8 mouse cellular contexts compared by ENCODE assay signal in genomic region chr5:24328813-24329211, GRCm38 (mm10). TPM values are rescaled to one million over a fixed set of nuclear protein-coding genes. Genes with fewer than 3 reads are reported as not detected.
DNase-seq lines count a peak whose midpoint lies in the region; ATAC-seq and TF ChIP-seq lines count a peak whose summit lies in the region.

No protein-coding gene starts in this region.

- H3K9me3 ChIP-seq in hindbrain, embryonic 10.5 days = no peaks in the 10 kb centered on the region
- no peaks in the 10 kb centered on the region for H3K9me3 ChIP-seq in midbrain, embryonic 12.5 days

- TF ChIP-seq POLR2A in heart, adult 2 months (IDR thresholded peaks at IDR 0.05; ENCODE audit: insufficient read depth, low read depth, low read length) = no peak

- no peaks in the 10 kb centered on the region for H3K27me3 ChIP-seq in heart, adult 2 months (ENCODE audit: control insufficient read depth, insufficient read depth, low read length)
- peaks cover 61% of the 10 kb centered on the region for H3K27me3 ChIP-seq in hindbrain, embryonic 10.5 days (ENCODE audit: insufficient read depth, poor library complexity, severe bottlenecking)
- H3K27me3 ChIP-seq in midbrain, embryonic 12.5 days = peaks cover 25% of the 10 kb centered on the region; the same call in 1 of the 2 replicates

- 53% methylated on average over 6 of the region's 6 CpGs for WGBS in heart, adult 2 months
- 75% methylated on average over 6 of the region's 6 CpGs for WGBS in hindbrain, embryonic 10.5 days
- WGBS in midbrain, embryonic 12.5 days = 83% methylated on average over 6 of the region's 6 CpGs

- intact Hi-C loops in heart, adult 2 months (cut with DNase I) = no loop called here
- intact Hi-C loops in heart, postnatal 36 days (cut with DNase I) = loop anchor here (5.0 kb wide), 1 partner anchor 52 kb away; no protein-coding TSS in a partner anchor

- H3K4me3 ChIP-seq in heart, adult 2 months = peak overlapping the region; percentile 38
- H3K4me3 ChIP-seq in hindbrain, embryonic 10.5 days = peak overlapping the region; percentile 47
- peak overlapping the region; percentile 24; the same call in 1 of the 2 replicates for H3K4me3 ChIP-seq in midbrain, embryonic 12.5 days

- H3K79me2 ChIP-seq in heart, adult 2 months (replicated peaks; ENCODE audit: control insufficient read depth, insufficient read depth, low read length) = no peaks in the 10 kb centered on the region

- H3K36me3 ChIP-seq in heart, adult 2 months (ENCODE audit: control insufficient read depth, insufficient read depth, low read length) = no peaks in the 10 kb centered on the region
- peaks cover 55% of the 10 kb centered on the region for H3K36me3 ChIP-seq in hindbrain, embryonic 10.5 days
- peaks cover 35% of the 10 kb centered on the region for H3K36me3 ChIP-seq in midbrain, embryonic 12.5 days

- no peaks in the 10 kb centered on the region for H3K4me1 ChIP-seq in heart, adult 2 months (ENCODE audit: control insufficient read depth, insufficient read depth, low read length)
- H3K4me1 ChIP-seq in hindbrain, embryonic 10.5 days (replicated peaks) = peaks cover 70% of the 10 kb centered on the region
- peaks cover 22% of the 10 kb centered on the region for H3K4me1 ChIP-seq in midbrain, embryonic 12.5 days

- peak overlapping the region; percentile 83 for H3K27ac ChIP-seq in heart, adult 2 months
- H3K27ac ChIP-seq in hindbrain, embryonic 10.5 days = peak overlapping the region; percentile 93
- peak overlapping the region; percentile 81 for H3K27ac ChIP-seq in midbrain, embryonic 12.5 days (replicated peaks)

- H3K4me2 ChIP-seq in midbrain, embryonic 12.5 days (replicated peaks) = peak overlapping the region; percentile 56

- peak in 1 of 2 experiments; percentile 45 for DNase-seq in heart, adult 2 months
- no peak for DNase-seq in heart, postnatal 36 days
- DNase-seq in cerebellum, adult 9-11 months = peak; percentile 59
- DNase-seq in hindbrain, embryonic 10.5 days (ENCODE audit: low spot score) = no peak
- DNase-seq in layer of hippocampus, postnatal 36 days = no peak
- no peak for DNase-seq in urinary bladder, postnatal 36 days (ENCODE audit: low spot score in 2 of 2)

- H3K9ac ChIP-seq in heart, adult 2 months (ENCODE audit: low read depth, low read length) = peak overlapping the region; percentile 65
- peak overlapping the region; percentile 55 for H3K9ac ChIP-seq in midbrain, embryonic 12.5 days (replicated peaks)

- TF ChIP-seq EP300 in heart, adult 2 months (IDR thresholded peaks at IDR 0.05; ENCODE audit: insufficient read depth, low read depth, low read length) = no peak

- no peak for ATAC-seq in midbrain, embryonic 12.5 days (ENCODE audit: low FRiP score, low read depth)
- no peak for ATAC-seq in megakaryocyte-erythroid progenitor cell, adult 5-6 weeks (replicated peaks; ENCODE audit: low FRiP score, low TSS enrichment, poor library complexity, severe bottlenecking)

- TF ChIP-seq CTCF in heart, adult 2 months (IDR thresholded peaks at IDR 0.05) = no peak

RNA-seq across cellular contexts. Expression of gene Kcnh2, which starts 22.6 kb away (rescaled TPM):
- total RNA-seq in heart, adult 2 months (2021) = 10 to 100 TPM; 59.3 to 68.5 TPM
- polyA plus RNA-seq in heart, adult 2 months (2012; rRNA removed) = 119 and 121 TPM in 2 replicates
- 10 to 100 TPM; 56.3 to 72.6 TPM for total RNA-seq in heart, postnatal 36 days (2021)
- polyA plus RNA-seq in hindbrain, embryonic 10.5 days (2016; fragmentation: Nextera tagmentation; extraction: Ambion mirVana) = 32.4 and 33.9 TPM in 2 replicates
- polyA plus RNA-seq in midbrain, embryonic 12.5 days (2016; fragmentation: Nextera tagmentation; extraction: Ambion mirVana) = 18.0 and 18.5 TPM in 2 replicates
- total RNA-seq in megakaryocyte-erythroid progenitor cell, adult 5-6 weeks (2014; fragmentation: Nextera tagmentation) = 1.2 TPM in 1 of 2 replicates, not detected in the other
- not detected in 2 replicates for total RNA-seq in megakaryocyte-erythroid progenitor cell, adult 5-6 weeks (2017)
- 10 to 100 TPM; 21.3 to 23.7 TPM for total RNA-seq in layer of hippocampus, postnatal 36 days (2021)

RNA-seq across cellular contexts. Expression of gene Nos3, which starts 35.8 kb away (rescaled TPM):
- 10 to 100 TPM; 23.5 to 24.4 TPM for total RNA-seq in heart, adult 2 months (2021)
- 26.3 and 30.7 TPM in 2 replicates for polyA plus RNA-seq in heart, adult 2 months (2012; rRNA removed)
- 10 to 100 TPM; 23.7 to 26.2 TPM for total RNA-seq in heart, postnatal 36 days (2021)
- 8.3 and 9.7 TPM in 2 replicates for polyA plus RNA-seq in hindbrain, embryonic 10.5 days (2016; fragmentation: Nextera tagmentation; extraction: Ambion mirVana)
- polyA plus RNA-seq in midbrain, embryonic 12.5 days (2016; fragmentation: Nextera tagmentation; extraction: Ambion mirVana) = 7.1 and 9.2 TPM in 2 replicates
- not detected in 2 replicates for total RNA-seq in megakaryocyte-erythroid progenitor cell, adult 5-6 weeks (2014; fragmentation: Nextera tagmentation)
- 0.23 TPM in 1 of 2 replicates, not detected in the other for total RNA-seq in megakaryocyte-erythroid progenitor cell, adult 5-6 weeks (2017)
- total RNA-seq in layer of hippocampus, postnatal 36 days (2021) = 1 to 10 TPM; 6.1 to 6.4 TPM

Comparison
In these comparisons a context has a peak if more than half of its experiments do, and no peak if none do; other contexts are left out.
1. RNA of gene Kcnh2, which starts 22.6 kb away (total RNA-seq): 56.3 to 72.6 TPM in heart, postnatal 36 days, 59.3 to 68.5 TPM in heart, adult 2 months and 21.3 to 23.7 TPM in layer of hippocampus, postnatal 36 days; 1.2 TPM in megakaryocyte-erythroid progenitor cell, adult 5-6 weeks; every median in the first group is over 10 times any median in the second.
2. RNA of gene Nos3, which starts 35.8 kb away (total RNA-seq): 23.7 to 26.2 TPM in heart, postnatal 36 days, 23.5 to 24.4 TPM in heart, adult 2 months and 6.1 to 6.4 TPM in layer of hippocampus, postnatal 36 days; 0.23 TPM in megakaryocyte-erythroid progenitor cell, adult 5-6 weeks; every median in the first group is over 4 times any median in the second.
3. Peak in every context shown above with its lines, with median percentiles within 50 percentile points of each other: H3K27ac ChIP-seq and H3K4me3 ChIP-seq.